Mouse (Mus musculus): ENCODE data around the gene Mgll. TPM values are rescaled to one million over a fixed set of nuclear protein-coding genes. Genes with fewer than 3 reads are reported as not detected.

The Mgll gene
- polyA plus RNA-seq, 1 experiment, result 63.4 TPM

DNA sequence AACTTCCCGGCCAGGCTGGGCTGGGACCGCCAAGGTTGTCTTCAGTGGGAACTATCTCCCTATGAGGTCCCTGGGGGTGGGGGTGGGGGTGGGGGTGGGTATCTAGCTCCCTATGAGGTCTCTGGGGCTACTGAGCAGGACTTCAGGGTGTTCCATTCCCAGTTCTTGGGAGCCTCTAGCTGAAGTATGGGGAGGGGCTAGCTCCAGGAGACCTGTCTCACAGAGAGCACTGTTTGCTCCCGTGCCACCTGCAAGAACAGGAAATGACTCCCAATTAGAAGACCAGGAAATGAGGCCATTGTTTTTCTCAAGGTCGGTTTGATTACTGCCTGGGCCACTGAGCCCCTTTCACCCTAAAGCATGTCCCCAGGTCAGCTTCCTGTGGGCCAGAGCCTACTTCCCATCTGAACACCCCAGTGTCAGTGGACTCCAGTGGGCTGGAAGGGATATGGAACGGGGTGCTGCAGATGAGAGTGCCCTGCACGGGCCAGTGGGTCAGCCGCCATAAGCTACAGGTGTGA is 87.7 kb downstream of the Mgll start:
- no peak for DNase-seq
- TF ChIP-seq CTCF (IDR thresholded peaks at IDR 0.05; ENCODE audit: borderline replicate concordance, insufficient read depth, low read depth, low read length) (no peak), POLR2A (IDR thresholded peaks at IDR 0.05; ENCODE audit: borderline replicate concordance, insufficient read depth, low read length) (no peak)
- H3K4me1 ChIP-seq (ENCODE audit: control insufficient read depth, insufficient read depth, low read length), result peaks cover 56% of the 10 kb centered on the region
- H3K27ac ChIP-seq (ENCODE audit: insufficient read depth, low read length), result peak overlapping the region; percentile 22; the same call in 1 of the 2 replicates
- H3K4me3 ChIP-seq (replicated peaks; ENCODE audit: insufficient read depth, low read depth, low read length), result no peak overlapping the region
- 61% methylated on average over 7 of the region's 7 CpGs for WGBS
- H3K27me3 ChIP-seq (ENCODE audit: control insufficient read depth, insufficient read depth, low read length), result no peaks in the 10 kb centered on the region

DNA sequence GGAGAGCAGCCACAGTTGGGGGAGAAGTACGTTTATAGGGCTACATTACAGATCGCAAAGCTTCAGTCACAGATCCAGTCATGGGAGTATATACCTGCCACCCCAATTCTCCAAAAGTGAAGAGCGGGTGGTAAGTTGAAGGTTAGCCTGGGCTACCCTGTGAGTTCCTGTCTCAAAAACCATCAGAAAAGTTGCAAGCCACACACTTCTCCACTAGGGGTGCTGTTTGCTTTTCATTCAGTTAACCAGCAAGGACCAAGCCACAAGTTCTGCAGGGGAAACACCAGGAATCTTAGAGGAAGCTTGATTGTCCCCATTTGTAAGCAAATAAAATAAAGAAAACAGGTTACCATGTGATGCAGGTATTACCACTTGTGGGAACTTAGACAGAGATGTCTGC is 88.7 kb downstream of the Mgll start:
- WGBS, result 88% methylated on average over 3 of the region's 3 CpGs
- peak; percentile 65; the same call in 1 of the 2 replicates for TF ChIP-seq CTCF (IDR thresholded peaks at IDR 0.05; ENCODE audit: borderline replicate concordance, insufficient read depth, low read depth, low read length)
- no peak for TF ChIP-seq POLR2A (IDR thresholded peaks at IDR 0.05; ENCODE audit: borderline replicate concordance, insufficient read depth, low read length)
- DNase-seq, result peak; percentile 68 to 70

DNA sequence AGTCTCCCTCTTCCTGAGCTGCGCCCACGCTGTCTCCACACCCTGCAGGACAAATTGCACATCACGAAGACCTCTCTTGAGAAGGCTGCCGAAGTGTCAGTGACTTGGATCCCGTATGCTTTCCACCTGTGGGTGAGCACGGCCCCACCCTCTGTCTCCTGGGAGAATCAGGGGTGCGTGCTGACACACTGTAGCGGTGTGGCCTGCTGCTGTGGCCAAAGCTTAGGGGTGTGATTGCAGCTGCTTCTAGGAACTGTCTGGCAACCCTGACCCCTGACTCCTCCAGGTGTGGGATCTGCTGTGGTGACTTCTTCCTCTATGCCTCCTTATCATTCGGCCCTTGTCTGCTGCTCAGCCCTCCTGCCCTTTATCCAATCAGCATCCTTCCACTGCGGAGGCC is 89.6 kb downstream of the Mgll start:
- DNase-seq, result no peak
- 85% methylated on average over 10 of the region's 10 CpGs for WGBS
- no peak for TF ChIP-seq CTCF (IDR thresholded peaks at IDR 0.05; ENCODE audit: borderline replicate concordance, insufficient read depth, low read depth, low read length)
- no peak for TF ChIP-seq POLR2A (IDR thresholded peaks at IDR 0.05; ENCODE audit: borderline replicate concordance, insufficient read depth, low read length)
- H3K4me3 ChIP-seq (replicated peaks; ENCODE audit: insufficient read depth, low read depth, low read length), result no peak overlapping the region
- H3K27ac ChIP-seq (ENCODE audit: insufficient read depth, low read length), result no peak overlapping the region
- peaks cover 53% of the 10 kb centered on the region for H3K4me1 ChIP-seq (ENCODE audit: control insufficient read depth, insufficient read depth, low read length)
- no peaks in the 10 kb centered on the region for H3K27me3 ChIP-seq (ENCODE audit: control insufficient read depth, insufficient read depth, low read length)

More for the DNA sequence above, 88.7 kb downstream of the Mgll start:
- Histone ChIP-seq H3K4me1 (ENCODE audit: control insufficient read depth, insufficient read depth, low read length) (peaks cover 55% of the 10 kb centered on the region), H3K27ac (ENCODE audit: insufficient read depth, low read length) (no peak overlapping the region), H3K27me3 (ENCODE audit: control insufficient read depth, insufficient read depth, low read length) (no peaks in the 10 kb centered on the region), H3K4me3 (replicated peaks; ENCODE audit: insufficient read depth, low read depth, low read length) (no peak overlapping the region)

DNA sequence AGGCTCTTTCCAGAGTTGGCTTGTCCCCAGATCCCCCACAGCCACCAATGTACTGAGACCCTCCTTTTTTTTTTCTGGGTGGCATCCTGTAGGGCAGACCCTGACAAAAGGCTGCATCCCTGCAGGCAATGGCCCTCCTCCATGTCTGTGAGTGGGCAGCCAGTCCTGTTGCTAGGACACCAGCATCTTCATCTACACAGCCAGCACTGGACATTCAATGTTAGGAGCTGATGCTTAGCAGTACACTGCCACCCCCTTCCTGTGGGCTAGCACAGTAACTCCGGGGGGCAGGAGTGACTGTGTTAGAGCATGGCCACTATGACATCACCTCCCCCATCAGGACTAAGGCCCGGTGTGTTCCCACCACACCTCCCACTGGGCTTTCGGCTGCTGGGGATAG is 90.8 kb downstream of the Mgll start:
- Histone ChIP-seq H3K4me3 (replicated peaks; ENCODE audit: insufficient read depth, low read depth, low read length) (no peak overlapping the region), H3K27ac (ENCODE audit: insufficient read depth, low read length) (no peak overlapping the region), H3K27me3 (ENCODE audit: control insufficient read depth, insufficient read depth, low read length) (no peaks in the 10 kb centered on the region), H3K4me1 (ENCODE audit: control insufficient read depth, insufficient read depth, low read length) (peaks cover 53% of the 10 kb centered on the region)
- WGBS, result 28% methylated on average over 3 of the region's 3 CpGs
- TF ChIP-seq POLR2A (IDR thresholded peaks at IDR 0.05; ENCODE audit: borderline replicate concordance, insufficient read depth, low read length) (no peak), CTCF (IDR thresholded peaks at IDR 0.05; ENCODE audit: borderline replicate concordance, insufficient read depth, low read depth, low read length) (no peak)
- DNase-seq, result no peak

DNA sequence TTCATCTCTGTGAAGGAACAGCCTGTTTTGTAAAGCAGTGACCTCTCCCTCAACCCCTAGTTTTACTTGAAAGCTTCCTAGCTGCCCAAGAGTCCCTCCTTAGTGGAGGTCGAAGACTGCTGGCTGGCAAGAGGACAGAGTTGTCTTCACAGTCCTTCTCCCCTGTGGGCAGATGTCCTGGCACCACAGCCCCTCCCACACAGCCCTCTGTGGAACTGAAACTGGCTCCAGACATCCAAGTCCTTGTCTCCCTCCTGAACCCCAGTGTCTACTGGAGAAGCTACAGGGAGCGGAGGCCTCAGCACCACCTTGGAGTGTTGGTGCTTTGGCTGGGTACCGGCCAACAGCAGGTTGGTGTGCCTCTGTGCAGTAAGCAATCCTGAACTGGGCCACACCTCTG is 91.3 kb downstream of the Mgll start:
- Histone ChIP-seq H3K27ac (ENCODE audit: insufficient read depth, low read length) (no peak overlapping the region), H3K27me3 (ENCODE audit: control insufficient read depth, insufficient read depth, low read length) (no peaks in the 10 kb centered on the region)
- 51% methylated on average over 3 of the region's 3 CpGs for WGBS

DNA sequence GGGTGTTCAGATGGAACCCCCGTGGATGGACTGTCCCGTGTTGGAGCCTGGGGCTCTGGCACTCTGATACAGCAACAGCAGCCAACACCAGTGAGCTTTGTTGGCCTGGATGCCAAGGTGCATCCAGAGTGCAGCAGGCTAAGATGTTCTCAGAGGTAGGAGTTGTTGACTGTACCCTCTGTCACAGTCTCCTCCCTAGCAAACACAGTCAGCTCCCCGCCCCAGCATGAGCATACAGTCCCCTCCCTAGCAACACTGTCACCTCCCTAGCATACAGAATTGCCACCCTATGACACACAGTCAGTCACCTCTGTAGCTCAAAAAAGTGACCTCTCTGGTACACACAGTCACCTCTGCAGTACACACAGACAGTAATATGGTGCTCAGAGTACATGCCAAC is 92.7 kb downstream of the Mgll start:
- no peak for DNase-seq
- TF ChIP-seq CTCF (IDR thresholded peaks at IDR 0.05; ENCODE audit: borderline replicate concordance, insufficient read depth, low read depth, low read length) (no peak), POLR2A (IDR thresholded peaks at IDR 0.05; ENCODE audit: borderline replicate concordance, insufficient read depth, low read length) (no peak)
- Histone ChIP-seq H3K27me3 (ENCODE audit: control insufficient read depth, insufficient read depth, low read length) (no peaks in the 10 kb centered on the region), H3K27ac (ENCODE audit: insufficient read depth, low read length) (no peak overlapping the region), H3K4me1 (ENCODE audit: control insufficient read depth, insufficient read depth, low read length) (peaks cover 50% of the 10 kb centered on the region), H3K4me3 (replicated peaks; ENCODE audit: insufficient read depth, low read depth, low read length) (no peak overlapping the region)
- whole genome bisulfite sequencing, result 35% methylated on average over 3 of the region's 3 CpGs

More for the DNA sequence above, 91.3 kb downstream of the Mgll start:
- TF ChIP-seq POLR2A (IDR thresholded peaks at IDR 0.05; ENCODE audit: borderline replicate concordance, insufficient read depth, low read length), result no peak
- TF ChIP-seq CTCF (IDR thresholded peaks at IDR 0.05; ENCODE audit: borderline replicate concordance, insufficient read depth, low read depth, low read length), result no peak
- Histone ChIP-seq H3K4me3 (replicated peaks; ENCODE audit: insufficient read depth, low read depth, low read length) (no peak overlapping the region), H3K4me1 (ENCODE audit: control insufficient read depth, insufficient read depth, low read length) (peaks cover 50% of the 10 kb centered on the region)
- DNase-seq, result no peak

DNA sequence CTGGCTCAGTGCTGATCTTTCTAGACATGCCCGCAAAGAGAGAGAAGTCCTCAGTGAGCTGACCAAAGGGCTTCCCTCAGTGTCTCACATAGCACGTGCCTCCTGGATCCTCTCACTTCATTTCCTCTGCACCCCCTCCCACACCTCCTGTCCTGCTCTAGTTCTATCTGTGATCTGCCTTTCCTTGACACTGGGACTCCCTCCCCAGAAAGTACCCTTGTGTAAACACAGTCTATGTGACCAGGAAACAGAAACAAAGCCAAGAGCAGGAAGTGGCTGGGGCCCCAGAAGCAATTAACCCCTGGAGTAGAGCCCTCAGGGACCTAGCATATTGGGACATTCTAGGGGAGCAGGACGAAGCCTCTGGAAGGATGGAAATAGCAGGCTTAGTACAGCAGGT is 96.6 kb downstream of the Mgll start:
- peak overlapping the region; percentile 43; the same call in 1 of the 2 replicates for H3K27ac ChIP-seq (ENCODE audit: insufficient read depth, low read length)
- peaks cover 63% of the 10 kb centered on the region for H3K4me1 ChIP-seq (ENCODE audit: control insufficient read depth, insufficient read depth, low read length)
- H3K4me3 ChIP-seq (replicated peaks; ENCODE audit: insufficient read depth, low read depth, low read length), result no peak overlapping the region
- TF ChIP-seq CTCF (IDR thresholded peaks at IDR 0.05; ENCODE audit: borderline replicate concordance, insufficient read depth, low read depth, low read length) (no peak), POLR2A (IDR thresholded peaks at IDR 0.05; ENCODE audit: borderline replicate concordance, insufficient read depth, low read length) (no peak)
- no peak for DNase-seq
- H3K27me3 ChIP-seq (ENCODE audit: control insufficient read depth, insufficient read depth, low read length), result no peaks in the 10 kb centered on the region
- 25% methylated on average over 3 of the region's 3 CpGs for WGBS

DNA sequence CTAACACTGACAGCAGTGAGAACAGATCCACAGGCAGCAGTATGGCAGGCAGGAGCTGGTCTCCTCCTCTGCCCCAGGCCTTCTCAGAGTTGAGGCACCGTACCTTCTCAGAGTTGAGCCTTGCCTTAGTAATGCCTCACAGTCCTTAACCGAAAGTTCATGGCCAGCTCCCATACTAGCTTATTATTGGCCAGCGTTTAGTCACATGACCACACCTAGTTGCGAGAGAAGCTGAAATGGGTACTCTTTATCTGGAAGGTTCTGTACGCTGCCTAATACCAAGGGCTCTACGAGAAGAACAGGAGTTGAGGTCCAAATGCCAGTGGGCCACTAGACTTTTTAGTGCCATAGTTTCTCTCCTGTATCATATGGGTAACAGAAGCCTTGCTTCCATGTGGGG is 97.1 kb downstream of the Mgll start:
- H3K27me3 ChIP-seq (ENCODE audit: control insufficient read depth, insufficient read depth, low read length), result no peaks in the 10 kb centered on the region
- no peak for DNase-seq
- peaks cover 62% of the 10 kb centered on the region for H3K4me1 ChIP-seq (ENCODE audit: control insufficient read depth, insufficient read depth, low read length)
- peak overlapping the region; percentile 43 for H3K27ac ChIP-seq (ENCODE audit: insufficient read depth, low read length)
- H3K4me3 ChIP-seq (replicated peaks; ENCODE audit: insufficient read depth, low read depth, low read length), result no peak overlapping the region
- TF ChIP-seq CTCF (IDR thresholded peaks at IDR 0.05; ENCODE audit: borderline replicate concordance, insufficient read depth, low read depth, low read length), result no peak
- TF ChIP-seq POLR2A (IDR thresholded peaks at IDR 0.05; ENCODE audit: borderline replicate concordance, insufficient read depth, low read length), result no peak
- WGBS, result 73% methylated on average over 6 of the region's 6 CpGs

All from cerebellum, adult 2 months (tissue).